Mouse (Mus musculus): ENCODE measurements around the gene Tmem88. TPM values are rescaled to one million over a fixed set of nuclear protein-coding genes. Genes with fewer than 3 reads are reported as not detected.

Tmem88 gene
- polyA plus RNA-seq, 1 experiment from 2014 or later, result 13.7 TPM

- H3K4me1 ChIP-seq, result peaks cover 71% of the 10 kb centered on the region
- peak overlapping the region; percentile 95 for H3K9ac ChIP-seq
- peak overlapping the region; percentile 76 for H3K4me3 ChIP-seq
- no peaks in the 10 kb centered on the region for H3K27me3 ChIP-seq (replicated peaks)
- H3K36me3 ChIP-seq, result peaks cover 8% of the 10 kb centered on the region
- H3K4me2 ChIP-seq (replicated peaks), result peak overlapping the region; percentile 98
- 11% methylated on average over 4 of the region's 4 CpGs for WGBS
- no peaks in the 10 kb centered on the region for H3K9me3 ChIP-seq
- ATAC-seq (ENCODE audit: low FRiP score, low read depth), result no peak
- H3K27ac ChIP-seq, result peak overlapping the region; percentile 95
Observed at GRCm38 (mm10) chr11:69414421-69415326, 16.6 kb upstream of the Tmem88 start.

DNA sequence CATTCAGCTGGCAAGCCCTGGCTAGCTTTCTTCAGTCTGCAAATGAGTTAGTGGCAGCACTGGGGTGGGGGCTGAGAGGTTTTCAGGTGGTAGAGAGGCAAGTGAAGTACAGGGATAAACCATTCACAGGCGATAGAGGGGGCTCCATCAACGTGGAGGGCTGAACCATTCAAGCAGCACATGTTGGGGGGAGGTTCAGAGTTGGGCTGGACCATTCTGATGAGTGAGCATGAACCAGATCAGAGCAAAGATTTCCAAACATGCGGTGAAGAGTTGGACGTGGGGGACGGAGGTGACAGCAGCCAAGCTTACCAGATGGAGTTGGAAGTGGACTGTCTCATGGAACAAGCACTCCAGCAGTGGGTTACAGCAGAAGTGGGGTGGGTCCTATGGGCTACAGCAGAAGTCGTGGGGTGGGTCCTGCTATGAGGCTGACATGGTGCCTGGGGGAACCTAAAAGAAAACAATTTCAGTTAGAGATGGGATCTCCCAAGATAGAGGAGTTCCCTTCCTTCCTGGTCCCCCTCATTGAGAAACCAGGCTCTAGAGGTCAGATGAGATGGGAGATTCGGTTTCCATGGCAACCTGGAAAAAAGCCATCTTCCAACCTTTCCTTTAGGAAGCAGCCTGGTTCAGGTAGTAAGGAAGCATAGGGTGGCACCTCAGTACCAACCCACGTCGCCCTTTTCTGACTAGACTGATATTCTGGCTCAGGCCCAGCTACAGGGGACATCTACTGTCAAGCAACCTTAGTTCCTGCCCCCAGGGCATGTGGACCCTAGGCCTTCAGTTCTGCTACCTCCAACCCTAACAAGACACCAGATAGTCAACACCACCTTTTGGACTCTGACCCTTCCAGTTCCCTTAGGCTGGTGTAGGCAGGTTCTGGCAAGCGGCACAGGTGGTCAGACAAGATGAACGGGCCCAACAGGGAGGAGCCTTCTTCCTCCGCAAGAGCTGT lies 15.5 kb upstream of the Tmem88 start, which contains the start of gene Kdm6b:
Gene Kdm6b (minus strand): TSS at position 455 of the 961 bp plus-strand sequence.
- Histone ChIP-seq H3K36me3 (peaks cover 8% of the 10 kb centered on the region), H3K27me3 (replicated peaks) (no peaks in the 10 kb centered on the region), H3K4me3 (peak within 1 kb of the TSS; percentile 76), H3K9ac (peak within 1 kb of the TSS; percentile 95), H3K9me3 (no peaks in the 10 kb centered on the region), H3K27ac (peak within 1 kb of the TSS; percentile 95), H3K4me1 (peaks cover 70% of the 10 kb centered on the region), H3K4me2 (replicated peaks) (peak within 1 kb of the TSS; percentile 98)
- WGBS, result 44% methylated on average over 12 of the region's 12 CpGs
- no peak for ATAC-seq (ENCODE audit: low FRiP score, low read depth)

GRCm38 (mm10) chr11:69412548-69412947 lies 14.5 kb upstream of the Tmem88 start:
- Histone ChIP-seq H3K4me1 (peaks cover 70% of the 10 kb centered on the region), H3K4me2 (replicated peaks) (peak overlapping the region; percentile 98), H3K4me3 (peak overlapping the region; percentile 76), H3K9me3 (no peaks in the 10 kb centered on the region), H3K36me3 (peaks cover 14% of the 10 kb centered on the region), H3K27me3 (replicated peaks) (no peaks in the 10 kb centered on the region), H3K27ac (peak overlapping the region; percentile 88; the same call in 1 of the 2 replicates), H3K9ac (peak overlapping the region; percentile 91)
- no peak for ATAC-seq (ENCODE audit: low FRiP score, low read depth)
- WGBS, result 62% methylated on average over 7 of the region's 7 CpGs

GRCm38 (mm10) chr11:69411538-69412203 lies 13.6 kb upstream of the Tmem88 start:
- no peaks in the 10 kb centered on the region for H3K27me3 ChIP-seq (replicated peaks)
- H3K36me3 ChIP-seq, result peaks cover 23% of the 10 kb centered on the region
- H3K4me1 ChIP-seq, result peaks cover 61% of the 10 kb centered on the region
- 0 out of 2 replicates have a peak, but pooled peaks have one; percentile 1 for ATAC-seq (ENCODE audit: low FRiP score, low read depth)
- H3K9ac ChIP-seq, result peak overlapping the region; percentile 91
- peak overlapping the region; percentile 98 for H3K4me2 ChIP-seq (replicated peaks)
- no peaks in the 10 kb centered on the region for H3K9me3 ChIP-seq
- H3K27ac ChIP-seq, result peak overlapping the region; percentile 88
- WGBS, result 1% methylated on average over 39 of the region's 39 CpGs
- peak overlapping the region; percentile 80 for H3K4me3 ChIP-seq

GRCm38 (mm10) chr11:69411073-69411535 lies 13.1 kb upstream of the Tmem88 start:
- Histone ChIP-seq H3K9ac (peak overlapping the region; percentile 91), H3K4me1 (peaks cover 56% of the 10 kb centered on the region), H3K4me3 (peak overlapping the region; percentile 80), H3K36me3 (peaks cover 29% of the 10 kb centered on the region), H3K9me3 (no peaks in the 10 kb centered on the region), H3K4me2 (replicated peaks) (peak overlapping the region; percentile 98), H3K27ac (peak overlapping the region; percentile 95), H3K27me3 (replicated peaks) (no peaks in the 10 kb centered on the region)
- ATAC-seq (ENCODE audit: low FRiP score, low read depth), result peak; percentile 54
- under 1% methylated on average over 26 of the region's 26 CpGs for WGBS

- Histone ChIP-seq H3K9me3 (no peaks in the 10 kb centered on the region), H3K9ac (peak overlapping the region; percentile 91), H3K4me3 (peak overlapping the region; percentile 80), H3K4me2 (replicated peaks) (peak overlapping the region; percentile 98), H3K4me1 (peaks cover 56% of the 10 kb centered on the region), H3K27ac (peak overlapping the region; percentile 95), H3K27me3 (replicated peaks) (no peaks in the 10 kb centered on the region), H3K36me3 (peaks cover 35% of the 10 kb centered on the region)
- peak; percentile 18; the same call in 1 of the 2 replicates for ATAC-seq (ENCODE audit: low FRiP score, low read depth)
- under 1% methylated on average over 41 of the region's 41 CpGs for WGBS
Observed at GRCm38 (mm10) chr11:69410310-69411072, 12.5 kb upstream of the Tmem88 start.

DNA sequence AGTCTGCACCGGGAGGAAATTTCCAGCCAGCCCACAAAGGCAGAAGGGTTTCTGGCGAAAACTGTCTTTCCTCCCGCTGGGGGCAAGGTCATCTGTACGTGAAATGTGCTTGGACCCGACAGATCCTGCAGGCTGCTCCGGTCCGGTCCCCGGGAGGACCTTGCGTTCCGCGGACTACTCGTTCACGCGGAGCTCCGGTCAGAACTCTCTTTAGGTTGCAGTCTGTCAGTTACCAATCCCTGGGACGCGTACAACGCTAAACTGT lies 11.9 kb upstream of the Tmem88 start:
- no peak for ATAC-seq (ENCODE audit: low FRiP score, low read depth)
- Histone ChIP-seq H3K4me3 (peak overlapping the region; percentile 80), H3K27me3 (replicated peaks) (no peaks in the 10 kb centered on the region), H3K4me2 (replicated peaks) (peak overlapping the region; percentile 98), H3K36me3 (peaks cover 40% of the 10 kb centered on the region), H3K9me3 (no peaks in the 10 kb centered on the region), H3K27ac (peak overlapping the region; percentile 95), H3K9ac (peak overlapping the region; percentile 91), H3K4me1 (peaks cover 55% of the 10 kb centered on the region)
- WGBS, result 0% methylated on average over 18 of the region's 18 CpGs

GRCm38 (mm10) chr11:69409378-69410044 lies 11.5 kb upstream of the Tmem88 start:
- Histone ChIP-seq H3K9ac (peak overlapping the region; percentile 91), H3K27ac (peak overlapping the region; percentile 95), H3K36me3 (peaks cover 45% of the 10 kb centered on the region), H3K4me3 (peak overlapping the region; percentile 80), H3K4me2 (replicated peaks) (peak overlapping the region; percentile 98), H3K27me3 (replicated peaks) (no peaks in the 10 kb centered on the region), H3K9me3 (no peaks in the 10 kb centered on the region), H3K4me1 (peaks cover 50% of the 10 kb centered on the region)
- under 1% methylated on average over 43 of the region's 46 CpGs for WGBS
- ATAC-seq (ENCODE audit: low FRiP score, low read depth), result peak; percentile 30; the same call in 1 of the 2 replicates

GRCm38 (mm10) chr11:69408541-69409377 lies 10.7 kb upstream of the Tmem88 start:
- peak; percentile 62 for ATAC-seq (ENCODE audit: low FRiP score, low read depth)
- WGBS, result under 1% methylated on average over 33 of the region's 33 CpGs
- H3K36me3 ChIP-seq, result peaks cover 52% of the 10 kb centered on the region

GRCm38 (mm10) chr11:69407724-69408004 lies 9.6 kb upstream of the Tmem88 start:
- Histone ChIP-seq H3K4me2 (replicated peaks) (peak overlapping the region; percentile 98), H3K9ac (peak overlapping the region; percentile 91; the same call in 1 of the 2 replicates), H3K36me3 (peaks cover 59% of the 10 kb centered on the region), H3K4me1 (peaks cover 32% of the 10 kb centered on the region), H3K4me3 (peak overlapping the region; percentile 7; the same call in 1 of the 2 replicates), H3K27me3 (replicated peaks) (no peaks in the 10 kb centered on the region), H3K9me3 (no peaks in the 10 kb centered on the region), H3K27ac (no peak overlapping the region)
- WGBS, result 91% methylated on average over 4 of the region's 4 CpGs
- no peak for ATAC-seq (ENCODE audit: low FRiP score, low read depth)

More at GRCm38 (mm10) chr11:69408541-69409377, 10.7 kb upstream of the Tmem88 start:
- Histone ChIP-seq H3K27me3 (replicated peaks) (no peaks in the 10 kb centered on the region), H3K9ac (peak overlapping the region; percentile 91), H3K9me3 (no peaks in the 10 kb centered on the region), H3K4me3 (peak overlapping the region; percentile 80), H3K4me2 (replicated peaks) (peak overlapping the region; percentile 98), H3K27ac (peak overlapping the region; percentile 95), H3K4me1 (peaks cover 42% of the 10 kb centered on the region)
